Mouse (Mus musculus): Measurements from ENCODE around the gene Gpr50.

Gpr50 gene

GRCm38 (mm10) chrX:71663374-71663773, at the start of gene Gpr50:
Gene Gpr50, plus strand, starts transcription at chrX:71663667.
- no peak for DNase-seq (ENCODE audit: low spot score in 2 of 2)

- no peak for DNase-seq (ENCODE audit: low spot score in 2 of 2)
Observed at GRCm38 (mm10) chrX:71622286-71622685, 41.2 kb upstream of the Gpr50 start.

- DNase-seq (ENCODE audit: low spot score in 2 of 2), result peak; percentile 8 to 38
Observed at GRCm38 (mm10) chrX:71623843-71624242, 39.6 kb upstream of the Gpr50 start.

- DNase-seq (ENCODE audit: low spot score in 2 of 2), result peak; percentile 12 to 27
Observed at GRCm38 (mm10) chrX:71628306-71628705, 35.2 kb upstream of the Gpr50 start.

GRCm38 (mm10) chrX:71630709-71631108, 32.8 kb upstream of the Gpr50 start:
- DNase-seq (ENCODE audit: low spot score in 2 of 2), result no peak

GRCm38 (mm10) chrX:71631130-71631529, 32.3 kb upstream of the Gpr50 start:
- no peak for DNase-seq (ENCODE audit: low spot score in 2 of 2)

- peak in 1 of 2 experiments; percentile 17 for DNase-seq (ENCODE audit: low spot score in 2 of 2)
Observed at GRCm38 (mm10) chrX:71647958-71648357, 15.5 kb upstream of the Gpr50 start.

GRCm38 (mm10) chrX:71648434-71648833, 15.0 kb upstream of the Gpr50 start:
- no peak for DNase-seq (ENCODE audit: low spot score in 2 of 2)

GRCm38 (mm10) chrX:71648848-71649454, 14.5 kb upstream of the Gpr50 start:
- DNase-seq (ENCODE audit: low spot score in 2 of 2), result no peak

GRCm38 (mm10) chrX:71649993-71650392, 13.5 kb upstream of the Gpr50 start:
- DNase-seq (ENCODE audit: low spot score in 2 of 2), result no peak

GRCm38 (mm10) chrX:71661794-71662193, 1.7 kb upstream of the Gpr50 start:
- no peak for DNase-seq (ENCODE audit: low spot score in 2 of 2)

- DNase-seq (ENCODE audit: low spot score in 2 of 2), result no peak
Observed at GRCm38 (mm10) chrX:71663871-71664687, 612 bp downstream of the Gpr50 start.

GRCm38 (mm10) chrX:71664688-71665026, 1.2 kb downstream of the Gpr50 start:
- DNase-seq (ENCODE audit: low spot score in 2 of 2), result no peak

GRCm38 (mm10) chrX:71670254-71670653, 6.8 kb downstream of the Gpr50 start:
- no peak for DNase-seq (ENCODE audit: low spot score in 2 of 2)

- DNase-seq (ENCODE audit: low spot score in 2 of 2), result no peak
Observed at GRCm38 (mm10) chrX:71700817-71701469, 37.5 kb downstream of the Gpr50 start.

Measured in thymus, postnatal 10 days (tissue).